Mouse (Mus musculus) erythroblast, adult 5-6 weeks (primary cell): ENCODE data around the gene Gm14399. TPM values are rescaled to one million over a fixed set of nuclear protein-coding genes. Genes with fewer than 3 reads are reported as not detected.
"Not testable (repeated sequence)": the region's sequence is repeated elsewhere in the genome, so short reads cannot be mapped to it uniquely, and the experiment has no call there.

Experiments used
- ATAC-seq: replicated peaks from 2 replicates; pipeline ENCODE4 v1.8.0; 2016; ENCODE audit warnings: moderate number of reproducible peaks, mild to moderate bottlenecking, moderate TSS enrichment, inconsistent platforms; ENCODE audit not compliant: poor library complexity, low FRiP score, severe bottlenecking
- total RNA-seq, 2 experiments: library from RNA; stranded (forward) in 1 of 2; stranded (reverse) in 1 of 2; fragments of 150-400 nt in 1 of 2; fragments of 200-764, 138-1000 nt in 1 of 2; gene quantifications; 2 replicates each; pipeline versions ENCODE4 v1.2.3 to v1.2.4; 2015 to 2017; ENCODE audit warnings: low replicate concordance in 2 of 2

Gm14399 gene
- 52.3 TPM in 1 of 2 replicates, not detected in the other for total RNA-seq (2015; ENCODE audit: low replicate concordance)
- total RNA-seq (2017; ENCODE audit: low replicate concordance) = 3.1 TPM in 1 of 2 replicates, not detected in the other

- ATAC-seq = not testable (repeated sequence)
Measured at GRCm38 (mm10) chr2:175141993-175142295, at the start of gene Gm14399. TSS of gene Gm14399 (minus strand) at chr2:175142012.

- ATAC-seq = not testable (repeated sequence)
Measured at GRCm38 (mm10) chr2:175179008-175179407, 37.2 kb upstream of the Gm14399 start.

GRCm38 (mm10) chr2:175176312-175176711 is 34.5 kb upstream of the Gm14399 start:
- no peak for ATAC-seq

- ATAC-seq = not testable (repeated sequence)
Measured at GRCm38 (mm10) chr2:175175401-175176180, 33.8 kb upstream of the Gm14399 start, which contains the start of gene Gm14443. TSS of gene Gm14443 (minus strand) at chr2:175175871.

- ATAC-seq = not testable (repeated sequence)
Measured at GRCm38 (mm10) chr2:175174058-175174457, 32.2 kb upstream of the Gm14399 start.

GRCm38 (mm10) chr2:175172906-175173595 is 31.2 kb upstream of the Gm14399 start:
- ATAC-seq = not testable (repeated sequence)

GRCm38 (mm10) chr2:175172123-175172522 is 30.3 kb upstream of the Gm14399 start:
- ATAC-seq = no peak

- not testable (repeated sequence) for ATAC-seq
Measured at GRCm38 (mm10) chr2:175166870-175167269, 25.1 kb upstream of the Gm14399 start.

- ATAC-seq = not testable (repeated sequence)
Measured at GRCm38 (mm10) chr2:175165110-175165509, 23.3 kb upstream of the Gm14399 start.

GRCm38 (mm10) chr2:175161438-175161837 is 19.6 kb upstream of the Gm14399 start:
- ATAC-seq = not testable (repeated sequence)

GRCm38 (mm10) chr2:175158642-175159041 is 16.8 kb upstream of the Gm14399 start:
- ATAC-seq = no peak

- no peak for ATAC-seq
Measured at GRCm38 (mm10) chr2:175156696-175157095, 14.9 kb upstream of the Gm14399 start.

GRCm38 (mm10) chr2:175141118-175141992 is 457 bp downstream of the Gm14399 start:
- ATAC-seq = not testable (repeated sequence)

- ATAC-seq = not testable (repeated sequence)
Measured at GRCm38 (mm10) chr2:175140624-175141023, 1.2 kb downstream of the Gm14399 start.

Other genes starting within 250 kb of the Gm14399 start
- gene Gm14444, start 131.8 kb downstream of the Gm14399 start, total RNA-seq (2015; ENCODE audit: low replicate concordance) = not detected in 2 replicates
- gene Gm14444, start 131.8 kb downstream of the Gm14399 start, total RNA-seq (2017; ENCODE audit: low replicate concordance) = not detected in 2 replicates
- not detected in 2 replicates for gene Gm14393, start 74.2 kb downstream of the Gm14399 start, total RNA-seq (2015; ENCODE audit: low replicate concordance)
- not detected in 2 replicates for gene Gm14393, start 74.2 kb downstream of the Gm14399 start, total RNA-seq (2017; ENCODE audit: low replicate concordance)
- gene Gm14443, start 33.9 kb upstream of the Gm14399 start, total RNA-seq (2015; ENCODE audit: low replicate concordance) = not detected in 2 replicates
- gene Gm14443, start 33.9 kb upstream of the Gm14399 start, total RNA-seq (2017; ENCODE audit: low replicate concordance) = not detected in 2 replicates
- gene Gm14391, start 64.9 kb upstream of the Gm14399 start, total RNA-seq (2015; ENCODE audit: low replicate concordance) = 3.1 and 24.0 TPM in 2 replicates
- gene Gm14391, start 64.9 kb upstream of the Gm14399 start, total RNA-seq (2017; ENCODE audit: low replicate concordance) = 5.4 and 10.2 TPM in 2 replicates
- 0.77 and 2.7 TPM in 2 replicates for gene Gm14440, start 133.1 kb upstream of the Gm14399 start, total RNA-seq (2015; ENCODE audit: low replicate concordance)
- gene Gm14440, start 133.1 kb upstream of the Gm14399 start, total RNA-seq (2017; ENCODE audit: low replicate concordance) = 1.5 and 2.9 TPM in 2 replicates
- gene Gm4631, start 196.2 kb upstream of the Gm14399 start, total RNA-seq (2015; ENCODE audit: low replicate concordance) = 2.5 and 11.5 TPM in 2 replicates
- gene Gm4631, start 196.2 kb upstream of the Gm14399 start, total RNA-seq (2017; ENCODE audit: low replicate concordance) = 2.6 and 7.9 TPM in 2 replicates
- gene Zfp968, start 230.4 kb upstream of the Gm14399 start, total RNA-seq (2015; ENCODE audit: low replicate concordance) = 1.3 TPM in 1 of 2 replicates, not detected in the other
- gene Zfp968, start 230.4 kb upstream of the Gm14399 start, total RNA-seq (2017; ENCODE audit: low replicate concordance) = not detected in 2 replicates